Mouse (Mus musculus): ENCODE measurements around the gene Cdk14.

The Cdk14 gene

DNA sequence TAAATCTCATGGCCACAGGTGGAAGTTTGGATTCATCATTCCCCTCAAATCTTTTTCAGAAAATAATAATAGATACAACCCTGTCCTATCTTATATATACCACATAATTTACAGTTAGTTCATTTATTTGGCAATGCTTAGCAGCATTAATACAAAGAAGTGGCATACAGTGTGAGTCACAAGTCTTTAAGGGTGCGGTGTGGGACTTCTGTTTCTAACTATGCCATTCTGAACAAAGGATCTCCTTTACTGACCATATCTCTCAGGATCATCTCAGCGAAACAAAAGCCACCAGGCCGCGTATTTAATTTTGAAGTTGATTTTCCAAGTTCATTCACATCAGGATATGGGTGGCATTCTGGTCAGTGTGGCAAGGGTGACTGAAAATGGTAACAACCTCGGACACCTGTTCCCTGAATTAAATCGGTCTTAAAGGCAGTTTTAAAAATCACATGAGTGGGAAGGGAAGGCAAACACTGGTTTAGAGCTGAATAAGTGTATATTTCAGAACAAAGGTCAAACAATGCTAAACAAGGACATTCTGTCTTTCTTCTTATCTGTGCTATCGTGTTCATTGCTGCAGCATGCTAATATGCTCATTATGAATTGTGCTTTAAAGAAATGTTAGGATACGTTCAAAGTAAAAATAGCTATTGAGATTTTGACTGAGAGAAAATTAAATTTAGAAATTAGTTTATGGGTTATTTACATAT lies 127.1 kb downstream of the Cdk14 start:
- H3K36me3 ChIP-seq (ENCODE audit: insufficient read depth, low read length): no peaks in the 10 kb centered on the region
- no peaks in the 10 kb centered on the region for H3K27me3 ChIP-seq (ENCODE audit: insufficient read depth, low read length)
- TF ChIP-seq POU5F1 (IDR thresholded peaks at IDR 0.05; ENCODE audit: borderline replicate concordance, low read length): no peak
- no peak for TF ChIP-seq CTCF (conservative IDR thresholded peaks at IDR 0.05; ENCODE audit: low read length)
- no peak for TF ChIP-seq NANOG (IDR thresholded peaks at IDR 0.05; ENCODE audit: borderline replicate concordance, low read length)
- H3K4me3 ChIP-seq (replicated peaks; ENCODE audit: low read length): no peak overlapping the region
- H3K4me1 ChIP-seq (replicated peaks; ENCODE audit: low read depth, low read length): no peaks in the 10 kb centered on the region
- no peaks in the 10 kb centered on the region for H3K9me3 ChIP-seq (ENCODE audit: low read length)

DNA sequence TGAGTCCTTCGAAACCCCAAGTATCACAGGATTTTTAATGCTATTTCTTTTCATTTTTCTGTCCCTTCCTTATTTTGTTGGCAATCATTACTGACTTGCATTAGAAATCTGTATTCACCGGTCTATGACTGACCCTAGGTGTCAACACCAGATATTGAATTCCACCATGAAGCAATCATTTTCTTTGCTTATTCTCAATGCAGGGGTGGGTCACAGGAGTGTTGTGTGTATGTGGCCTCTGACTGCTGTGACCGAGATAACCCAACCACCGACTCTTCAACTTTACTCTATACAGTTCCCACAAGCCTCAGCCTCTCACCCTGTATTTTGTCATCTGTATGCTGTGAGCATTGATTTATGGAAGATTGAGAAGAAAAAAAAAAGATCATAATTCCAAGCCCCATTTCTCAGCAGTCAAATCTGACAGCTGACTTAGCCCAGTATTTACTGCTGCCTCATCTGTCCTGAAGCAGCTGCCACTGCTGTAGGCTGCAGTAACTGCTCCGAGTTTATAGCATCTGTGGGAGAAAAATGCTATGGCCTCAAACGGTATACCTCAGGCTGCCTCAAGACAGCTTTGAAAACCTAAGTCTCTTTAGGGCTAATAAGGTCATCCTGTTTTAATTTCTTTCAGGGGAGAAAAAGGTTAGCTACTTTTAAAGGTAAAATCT lies 128.7 kb downstream of the Cdk14 start:
- Histone ChIP-seq H3K36me3 (ENCODE audit: insufficient read depth, low read length) (no peaks in the 10 kb centered on the region), H3K27me3 (ENCODE audit: insufficient read depth, low read length) (no peaks in the 10 kb centered on the region), H3K4me3 (replicated peaks; ENCODE audit: low read length) (no peak overlapping the region), H3K4me1 (replicated peaks; ENCODE audit: low read depth, low read length) (no peaks in the 10 kb centered on the region), H3K9me3 (ENCODE audit: low read length) (no peaks in the 10 kb centered on the region)
- no peak for TF ChIP-seq POU5F1 (IDR thresholded peaks at IDR 0.05; ENCODE audit: borderline replicate concordance, low read length)
- TF ChIP-seq NANOG (IDR thresholded peaks at IDR 0.05; ENCODE audit: borderline replicate concordance, low read length): no peak
- no peak for TF ChIP-seq CTCF (conservative IDR thresholded peaks at IDR 0.05; ENCODE audit: low read length)

DNA sequence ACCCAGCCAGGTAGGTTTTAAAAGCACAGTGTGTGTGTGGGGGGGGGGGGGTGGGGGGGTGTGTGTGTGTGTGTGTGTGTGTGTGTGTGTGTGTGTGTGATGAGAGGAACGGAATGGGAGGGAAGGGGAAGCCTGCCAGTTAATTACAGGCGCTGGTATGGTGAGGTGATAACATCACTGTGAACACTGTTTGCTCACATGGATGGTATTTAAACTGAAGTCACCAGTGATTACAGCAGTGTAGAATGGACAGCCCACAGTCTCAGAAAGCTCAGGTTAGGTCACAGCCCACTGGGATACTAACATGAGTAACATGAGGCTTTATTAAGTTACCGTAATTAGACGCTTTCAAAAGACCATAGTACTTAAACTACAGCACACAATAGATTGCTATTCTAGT lies 129.4 kb downstream of the Cdk14 start:
- TF ChIP-seq POU5F1 (IDR thresholded peaks at IDR 0.05; ENCODE audit: borderline replicate concordance, low read length): no peak
- TF ChIP-seq CTCF (conservative IDR thresholded peaks at IDR 0.05; ENCODE audit: low read length): no peak
- TF ChIP-seq NANOG (IDR thresholded peaks at IDR 0.05; ENCODE audit: borderline replicate concordance, low read length): no peak

DNA sequence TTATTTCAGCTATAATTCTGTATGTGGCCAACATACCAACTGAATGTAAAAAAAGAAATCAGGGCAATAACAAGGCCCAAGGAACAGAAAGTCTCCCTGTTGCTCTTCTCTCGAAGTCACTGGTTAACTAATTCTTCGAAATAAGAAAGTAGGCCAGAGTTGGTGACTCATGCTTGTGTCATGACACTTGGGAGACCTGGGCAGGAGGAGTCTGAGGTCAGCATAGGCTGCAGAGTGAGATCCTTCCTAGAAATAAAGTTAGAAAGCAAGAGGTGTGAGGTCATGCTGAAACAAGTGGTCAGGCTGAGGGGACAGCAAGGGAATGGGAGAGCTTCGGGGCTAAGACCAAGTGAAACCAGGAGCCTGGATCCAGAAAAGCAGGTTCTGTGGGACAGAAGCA lies 134.2 kb downstream of the Cdk14 start:
- Histone ChIP-seq H3K9me3 (ENCODE audit: low read length) (no peaks in the 10 kb centered on the region), H3K4me1 (replicated peaks; ENCODE audit: low read depth, low read length) (no peaks in the 10 kb centered on the region), H3K27me3 (ENCODE audit: insufficient read depth, low read length) (no peaks in the 10 kb centered on the region), H3K4me3 (replicated peaks; ENCODE audit: low read length) (no peak overlapping the region), H3K36me3 (ENCODE audit: insufficient read depth, low read length) (no peaks in the 10 kb centered on the region)
- TF ChIP-seq CTCF (conservative IDR thresholded peaks at IDR 0.05; ENCODE audit: low read length) (no peak), POU5F1 (IDR thresholded peaks at IDR 0.05; ENCODE audit: borderline replicate concordance, low read length) (no peak), NANOG (IDR thresholded peaks at IDR 0.05; ENCODE audit: borderline replicate concordance, low read length) (no peak)

More for the DNA sequence above, 129.4 kb downstream of the Cdk14 start:
- no peak overlapping the region for H3K4me3 ChIP-seq (replicated peaks; ENCODE audit: low read length)
- no peaks in the 10 kb centered on the region for H3K9me3 ChIP-seq (ENCODE audit: low read length)
- H3K4me1 ChIP-seq (replicated peaks; ENCODE audit: low read depth, low read length): no peaks in the 10 kb centered on the region
- no peaks in the 10 kb centered on the region for H3K36me3 ChIP-seq (ENCODE audit: insufficient read depth, low read length)
- H3K27me3 ChIP-seq (ENCODE audit: insufficient read depth, low read length): no peaks in the 10 kb centered on the region

DNA sequence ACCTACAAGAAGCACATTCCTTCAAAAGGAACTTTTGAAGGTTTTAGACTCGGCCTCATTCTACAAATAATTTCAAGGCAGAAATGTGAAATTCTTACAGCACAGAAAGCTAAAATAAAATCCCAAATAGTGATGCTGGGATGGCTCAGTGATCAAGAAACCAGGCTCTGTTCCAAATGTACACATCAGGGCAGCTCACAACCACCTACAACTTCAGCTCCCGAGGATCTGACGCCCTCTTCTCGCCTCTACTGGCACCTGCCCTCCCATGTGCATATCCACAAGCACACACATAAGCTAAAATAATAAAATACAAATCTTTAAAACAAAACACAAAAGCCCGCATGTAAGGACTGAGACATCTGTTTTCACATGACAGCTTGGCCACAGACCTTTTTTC lies 135.6 kb downstream of the Cdk14 start:
- no peaks in the 10 kb centered on the region for H3K4me1 ChIP-seq (replicated peaks; ENCODE audit: low read depth, low read length)
- no peak overlapping the region for H3K4me3 ChIP-seq (replicated peaks; ENCODE audit: low read length)
- no peaks in the 10 kb centered on the region for H3K36me3 ChIP-seq (ENCODE audit: insufficient read depth, low read length)
- TF ChIP-seq NANOG (IDR thresholded peaks at IDR 0.05; ENCODE audit: borderline replicate concordance, low read length) (no peak), CTCF (conservative IDR thresholded peaks at IDR 0.05; ENCODE audit: low read length) (no peak), POU5F1 (IDR thresholded peaks at IDR 0.05; ENCODE audit: borderline replicate concordance, low read length) (no peak)
- H3K27me3 ChIP-seq (ENCODE audit: insufficient read depth, low read length): no peaks in the 10 kb centered on the region
- H3K9me3 ChIP-seq (ENCODE audit: low read length): no peaks in the 10 kb centered on the region

DNA sequence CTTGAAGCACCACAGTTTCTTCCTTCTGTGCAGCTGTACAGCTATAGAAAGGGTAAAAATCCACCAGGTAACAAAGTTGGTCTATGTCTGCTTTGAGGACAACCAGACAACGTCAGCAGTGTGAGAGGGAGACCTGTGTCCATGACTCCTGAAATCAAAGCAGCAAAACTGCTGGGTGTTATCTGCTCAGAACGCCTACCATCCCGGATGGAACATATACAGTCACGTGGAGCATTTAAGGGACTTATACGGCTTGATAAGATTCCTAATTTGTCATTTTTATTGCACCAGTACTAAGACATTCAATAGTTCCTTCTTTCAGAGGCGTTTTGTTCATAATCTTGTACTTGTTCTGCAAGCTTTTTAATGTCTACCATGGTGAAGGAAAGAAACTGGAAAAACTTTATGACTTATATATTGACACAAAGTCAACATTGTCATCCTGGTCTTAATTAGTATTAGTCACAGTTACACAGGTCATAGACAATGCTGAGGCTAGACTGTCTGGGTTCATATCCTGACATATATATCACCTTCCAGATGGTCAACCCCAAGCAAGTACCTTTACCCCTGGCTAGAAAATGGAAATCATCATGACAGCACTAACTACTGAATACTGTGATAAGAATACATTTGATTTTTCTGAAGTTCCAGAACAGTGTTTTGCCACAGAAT lies 136.2 kb downstream of the Cdk14 start:
- no peaks in the 10 kb centered on the region for H3K9me3 ChIP-seq (ENCODE audit: low read length)
- TF ChIP-seq CTCF (conservative IDR thresholded peaks at IDR 0.05; ENCODE audit: low read length): no peak
- no peak for TF ChIP-seq POU5F1 (IDR thresholded peaks at IDR 0.05; ENCODE audit: borderline replicate concordance, low read length)
- no peak for TF ChIP-seq NANOG (IDR thresholded peaks at IDR 0.05; ENCODE audit: borderline replicate concordance, low read length)
- no peaks in the 10 kb centered on the region for H3K4me1 ChIP-seq (replicated peaks; ENCODE audit: low read depth, low read length)
- no peaks in the 10 kb centered on the region for H3K27me3 ChIP-seq (ENCODE audit: insufficient read depth, low read length)
- H3K4me3 ChIP-seq (replicated peaks; ENCODE audit: low read length): no peak overlapping the region
- H3K36me3 ChIP-seq (ENCODE audit: insufficient read depth, low read length): no peaks in the 10 kb centered on the region

DNA sequence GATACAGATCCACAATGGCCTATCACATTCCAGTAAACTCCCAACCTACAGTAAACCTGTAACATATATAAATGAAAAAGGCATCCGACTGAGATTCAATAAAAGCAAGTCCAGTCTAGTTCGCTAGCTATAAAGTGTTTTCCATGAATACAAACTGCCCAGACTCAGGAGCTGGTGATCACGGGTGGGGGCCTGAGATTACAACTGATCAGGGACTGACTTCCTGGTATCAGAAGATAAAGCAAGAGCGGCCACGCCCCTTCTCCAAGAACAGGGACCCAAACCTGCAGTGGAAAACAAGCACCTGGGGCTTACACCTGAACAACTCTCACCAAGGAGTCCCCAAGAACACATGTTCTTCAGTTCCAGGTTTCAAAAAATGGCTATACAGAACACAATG lies 137.7 kb downstream of the Cdk14 start:
- TF ChIP-seq CTCF (conservative IDR thresholded peaks at IDR 0.05; ENCODE audit: low read length) (no peak), POU5F1 (IDR thresholded peaks at IDR 0.05; ENCODE audit: borderline replicate concordance, low read length) (no peak), NANOG (IDR thresholded peaks at IDR 0.05; ENCODE audit: borderline replicate concordance, low read length) (no peak)
- Histone ChIP-seq H3K36me3 (ENCODE audit: insufficient read depth, low read length) (no peaks in the 10 kb centered on the region), H3K4me1 (replicated peaks; ENCODE audit: low read depth, low read length) (no peaks in the 10 kb centered on the region), H3K9me3 (ENCODE audit: low read length) (no peaks in the 10 kb centered on the region), H3K27me3 (ENCODE audit: insufficient read depth, low read length) (no peaks in the 10 kb centered on the region), H3K4me3 (replicated peaks; ENCODE audit: low read length) (no peak overlapping the region)

DNA sequence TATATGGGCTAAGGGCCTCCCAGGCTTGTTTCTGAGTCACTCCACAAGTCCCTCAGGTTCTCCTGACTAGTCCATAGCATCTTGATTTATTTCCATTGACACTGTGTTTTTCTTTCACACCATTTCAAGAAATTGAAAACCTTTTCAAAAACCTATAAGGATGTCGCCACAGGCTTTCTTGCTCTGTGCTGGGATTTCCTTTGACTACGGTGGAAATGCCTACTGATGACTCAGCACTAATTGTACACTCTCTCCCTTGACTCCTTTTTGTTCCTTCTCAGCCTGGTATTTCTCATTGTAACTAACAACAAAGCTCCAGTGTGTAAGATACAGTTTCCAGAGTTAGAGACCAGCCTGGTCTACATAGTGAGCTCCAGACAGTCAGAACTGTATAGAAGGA lies 144.8 kb downstream of the Cdk14 start:
- Histone ChIP-seq H3K9me3 (ENCODE audit: low read length) (no peaks in the 10 kb centered on the region), H3K27me3 (ENCODE audit: insufficient read depth, low read length) (no peaks in the 10 kb centered on the region), H3K4me1 (replicated peaks; ENCODE audit: low read depth, low read length) (no peaks in the 10 kb centered on the region), H3K36me3 (ENCODE audit: insufficient read depth, low read length) (no peaks in the 10 kb centered on the region), H3K4me3 (replicated peaks; ENCODE audit: low read length) (no peak overlapping the region)
- TF ChIP-seq POU5F1 (IDR thresholded peaks at IDR 0.05; ENCODE audit: borderline replicate concordance, low read length) (no peak), NANOG (IDR thresholded peaks at IDR 0.05; ENCODE audit: borderline replicate concordance, low read length) (no peak)

All from E14TG2a.4 (cell line).